Mouse (Mus musculus) macrophage (primary cell): ENCODE measurements around the gene Sytl2. TPM values are rescaled to one million over a fixed set of nuclear protein-coding genes. Genes with fewer than 3 reads are reported as not detected.

Source experiments
- H3K27ac ChIP-seq: fragments of 350-480 bp; formaldehyde crosslinking; 2 replicates; pipeline ENCODE4 v1.9.0; 2021
- H3K36me3 ChIP-seq: fragments of 350-480 bp; formaldehyde crosslinking; 2 replicates; pipeline ENCODE4 v1.9.0; 2021; ENCODE audit errors: inconsistent target
- H3K4me3 ChIP-seq: fragments of 350-480 bp; formaldehyde crosslinking; 2 replicates; pipeline ENCODE4 v1.9.0; 2021; ENCODE audit errors: inconsistent target
- H3K79me2 ChIP-seq: fragments of 350-480 bp; formaldehyde crosslinking; 2 replicates; pipeline ENCODE4 v1.9.0; 2021; ENCODE audit errors: inconsistent target
- WGBS: methylation state at CpG from one replicate; pipeline ENCODE4 v1.1.7; 2026; ENCODE audit warnings: inconsistent platforms; ENCODE audit not compliant: missing documents; 5-methylcytosine and 5-hydroxymethylcytosine counted together
- polyA plus RNA-seq: library from polyadenylated mRNA; stranded (reverse); fragments of 250-400 nt; gene quantifications from 3 replicates; pipeline ENCODE4 v1.2.4, GENCODE M21; 2018; ENCODE audit warnings: inconsistent platforms

Gene Sytl2
- polyA plus RNA-seq, 1 experiment from 2014 or later: 0.11 TPM

DNA sequence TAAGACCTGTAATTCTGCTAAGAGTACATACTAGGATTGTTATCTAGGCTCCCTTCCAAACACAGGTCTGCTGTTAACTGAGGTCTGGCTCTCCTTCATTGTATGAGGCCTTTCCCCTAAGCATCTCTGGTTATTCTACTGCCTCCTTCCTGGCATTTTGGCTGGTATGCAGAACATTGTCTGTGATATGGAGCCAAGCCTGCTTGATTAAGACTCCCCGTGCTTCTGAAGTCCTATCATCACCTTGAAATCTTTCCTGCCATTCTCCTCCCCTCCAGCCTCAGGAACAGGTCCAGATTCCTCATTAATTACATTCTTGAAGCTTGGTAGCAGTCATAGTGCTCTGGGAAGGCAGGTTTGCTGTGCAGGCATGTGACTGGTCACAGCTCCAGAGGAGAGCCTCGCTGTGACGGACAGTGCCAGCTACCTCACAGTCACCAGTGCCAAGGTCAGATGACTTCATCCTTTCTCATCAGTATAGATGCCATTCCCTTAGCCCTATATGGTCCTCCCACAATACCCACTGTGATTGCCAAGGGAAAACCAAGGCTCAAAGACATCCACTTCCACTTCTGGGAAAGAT, 30.5 kb downstream of the Sytl2 start:
- H3K36me3 ChIP-seq: no peaks in the 10 kb centered on the region
- no peak overlapping the region for H3K27ac ChIP-seq
- 92% methylated on average over 3 of the region's 3 CpGs for WGBS
- H3K79me2 ChIP-seq: no peaks in the 10 kb centered on the region
- no peak overlapping the region for H3K4me3 ChIP-seq

DNA sequence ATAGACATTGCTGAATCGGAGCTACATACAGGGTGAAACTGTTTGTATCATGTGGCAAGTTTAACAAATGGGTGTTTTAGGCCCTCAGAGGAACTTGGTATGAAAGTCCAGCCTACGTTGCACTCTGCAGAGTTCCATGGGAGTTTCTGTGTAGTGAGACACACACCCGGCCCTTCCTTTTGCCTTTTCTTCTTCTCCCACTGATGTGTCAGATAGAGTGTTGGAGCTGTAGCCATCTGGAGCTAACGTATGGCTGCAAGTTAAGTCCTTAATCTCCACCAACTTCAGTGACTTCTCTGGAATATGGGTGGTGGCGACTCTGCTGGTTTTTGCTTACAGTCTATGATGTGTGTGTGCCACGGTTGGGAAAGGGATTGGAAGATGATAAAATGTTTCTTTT, 32.3 kb downstream of the Sytl2 start:
- no peak overlapping the region for H3K4me3 ChIP-seq
- no peaks in the 10 kb centered on the region for H3K79me2 ChIP-seq
- H3K36me3 ChIP-seq: no peaks in the 10 kb centered on the region
- no peak overlapping the region for H3K27ac ChIP-seq
- 90% methylated on average over 6 of the region's 6 CpGs for WGBS

DNA sequence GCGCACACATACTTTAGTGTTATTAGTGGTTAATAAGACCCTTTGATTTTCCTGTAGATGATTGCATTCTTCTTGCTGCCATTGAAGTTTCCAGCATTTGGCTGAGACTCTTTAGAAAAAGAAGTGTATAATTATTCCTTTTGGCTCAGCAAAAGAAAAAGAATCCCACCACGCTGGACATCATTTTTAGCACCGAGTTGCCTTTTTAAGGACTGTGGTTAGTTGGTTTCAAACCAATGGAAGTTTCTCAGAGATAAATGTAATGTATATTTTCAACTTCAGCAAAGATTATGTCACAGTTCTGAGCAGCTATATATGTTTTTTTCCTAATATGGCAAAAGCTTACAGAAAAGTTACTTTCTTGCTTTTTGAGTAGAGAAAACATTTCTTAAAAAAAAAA, 32.8 kb downstream of the Sytl2 start:
- WGBS: 98% methylated on average over 3 of the region's 3 CpGs
- H3K27ac ChIP-seq: no peak overlapping the region
- no peaks in the 10 kb centered on the region for H3K36me3 ChIP-seq
- no peaks in the 10 kb centered on the region for H3K79me2 ChIP-seq
- no peak overlapping the region for H3K4me3 ChIP-seq

DNA sequence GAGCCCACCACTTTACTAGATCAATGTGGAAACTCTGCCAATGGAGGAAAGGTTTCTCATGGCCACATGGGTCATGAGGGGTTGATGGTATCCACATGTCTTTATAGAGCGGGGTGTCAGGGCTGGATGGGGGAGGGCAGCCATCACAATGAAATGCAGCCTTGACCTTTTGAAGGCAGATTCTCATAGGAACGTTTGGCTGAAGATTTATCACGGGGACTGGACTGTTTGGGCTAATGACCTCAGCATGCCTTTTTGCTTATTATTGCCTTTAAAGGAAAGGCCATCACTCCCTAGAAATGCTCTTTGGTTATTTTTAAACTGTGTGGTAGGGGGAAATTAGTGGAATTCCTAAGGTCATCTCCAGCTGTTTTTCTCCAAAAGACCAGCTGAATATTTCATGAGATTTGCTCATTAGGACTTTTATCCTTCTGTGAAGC, 33.7 kb downstream of the Sytl2 start:
- H3K36me3 ChIP-seq: no peaks in the 10 kb centered on the region
- no peak overlapping the region for H3K27ac ChIP-seq
- WGBS: 79% methylated on average over 3 of the region's 3 CpGs
- no peak overlapping the region for H3K4me3 ChIP-seq
- H3K79me2 ChIP-seq: no peaks in the 10 kb centered on the region

DNA sequence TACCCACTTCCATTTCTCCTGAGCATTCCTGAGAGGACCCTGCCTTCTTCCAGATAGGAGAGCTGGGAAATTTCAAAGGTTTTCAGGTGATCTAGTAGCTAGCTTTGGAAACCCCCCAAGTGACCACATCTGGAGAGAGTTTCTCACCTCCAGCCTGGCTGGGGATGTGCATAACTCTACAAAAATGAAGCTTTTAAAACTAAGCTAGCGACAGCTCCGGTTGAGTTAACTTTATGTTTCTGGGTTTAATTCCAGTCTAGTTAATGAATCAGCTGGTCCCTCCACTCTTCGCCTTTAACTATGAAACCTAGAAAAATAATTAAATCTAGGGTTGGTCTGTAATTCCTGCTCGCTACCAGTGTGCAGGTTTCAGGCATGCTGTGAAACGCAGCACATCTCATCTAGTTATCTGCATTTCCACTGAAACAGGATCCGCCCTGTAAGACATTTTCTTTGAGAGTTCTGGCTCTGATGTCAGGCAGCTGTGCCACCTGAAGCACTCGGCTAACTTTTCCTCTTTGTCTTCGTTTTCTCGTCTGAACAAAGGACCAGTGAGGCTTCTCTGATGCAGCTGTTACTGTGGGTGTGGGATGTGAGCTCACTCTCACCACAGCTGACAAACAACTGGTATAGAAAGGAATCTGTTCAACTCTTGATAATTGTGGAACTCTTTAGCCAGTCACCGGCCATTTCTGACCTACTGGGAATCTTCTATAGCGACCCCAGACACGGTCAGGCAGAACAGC, 39.3 kb downstream of the Sytl2 start:
- Histone ChIP-seq H3K4me3 (no peak overlapping the region), H3K27ac (no peak overlapping the region), H3K36me3 (no peaks in the 10 kb centered on the region), H3K79me2 (no peaks in the 10 kb centered on the region)
- WGBS: 95% methylated on average over 12 of the region's 12 CpGs

DNA sequence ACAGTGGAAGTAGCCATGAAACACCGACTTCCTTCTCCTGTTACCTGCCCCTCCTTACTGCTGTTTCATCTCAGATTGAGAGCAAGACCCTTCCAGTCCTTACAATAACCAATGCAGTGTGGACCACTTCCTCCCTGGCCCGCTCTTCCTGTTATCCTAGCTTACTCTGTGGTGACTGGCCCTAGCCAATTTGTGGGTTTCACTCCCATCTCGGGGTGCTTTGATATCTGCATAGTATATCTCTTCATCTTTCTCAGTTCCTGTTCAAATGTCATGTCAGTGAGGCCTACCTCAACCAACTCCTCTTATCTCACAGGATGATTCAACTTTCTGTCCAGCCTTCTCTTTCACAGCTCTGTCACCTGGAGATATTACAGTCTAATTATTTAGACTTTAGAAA, 42.9 kb downstream of the Sytl2 start:
- Histone ChIP-seq H3K4me3 (no peak overlapping the region), H3K36me3 (no peaks in the 10 kb centered on the region), H3K79me2 (no peaks in the 10 kb centered on the region), H3K27ac (no peak overlapping the region)
- WGBS: 11% methylated on average over 3 of the region's 3 CpGs

DNA sequence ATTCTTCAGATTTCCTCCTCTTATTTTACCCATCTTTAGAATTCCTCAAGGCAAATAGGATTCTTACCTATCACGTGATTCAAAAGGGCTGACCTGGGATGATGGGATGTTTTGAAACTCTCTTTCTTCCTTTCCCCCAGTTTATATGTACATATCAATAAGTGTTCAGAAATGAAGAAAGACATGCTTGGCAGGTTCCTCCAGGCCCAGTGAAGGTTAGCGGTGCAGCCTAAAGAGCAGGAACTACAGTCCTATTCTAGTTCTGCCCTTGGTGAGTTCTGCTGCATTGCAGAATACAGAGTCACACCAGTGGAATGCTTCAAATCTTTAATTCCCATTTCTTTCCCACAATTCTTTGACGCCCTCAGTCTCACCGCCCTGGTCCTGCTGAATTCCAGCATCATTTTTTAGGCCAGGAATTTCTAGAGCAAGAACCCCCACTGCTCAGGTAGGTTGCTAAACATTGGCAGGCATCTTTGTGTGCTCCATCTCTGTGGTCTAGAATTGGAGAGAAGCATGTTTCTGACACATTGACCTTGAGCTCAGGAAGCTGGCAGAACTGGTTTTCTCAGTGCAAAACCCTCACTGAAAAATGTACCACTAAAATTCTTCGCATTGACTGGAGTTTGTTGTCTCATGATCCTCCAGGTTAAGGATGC, 45.9 kb downstream of the Sytl2 start:
- Histone ChIP-seq H3K27ac (no peak overlapping the region), H3K4me3 (no peak overlapping the region), H3K79me2 (no peaks in the 10 kb centered on the region), H3K36me3 (no peaks in the 10 kb centered on the region)
- WGBS: 98% methylated on average over 5 of the region's 5 CpGs

DNA sequence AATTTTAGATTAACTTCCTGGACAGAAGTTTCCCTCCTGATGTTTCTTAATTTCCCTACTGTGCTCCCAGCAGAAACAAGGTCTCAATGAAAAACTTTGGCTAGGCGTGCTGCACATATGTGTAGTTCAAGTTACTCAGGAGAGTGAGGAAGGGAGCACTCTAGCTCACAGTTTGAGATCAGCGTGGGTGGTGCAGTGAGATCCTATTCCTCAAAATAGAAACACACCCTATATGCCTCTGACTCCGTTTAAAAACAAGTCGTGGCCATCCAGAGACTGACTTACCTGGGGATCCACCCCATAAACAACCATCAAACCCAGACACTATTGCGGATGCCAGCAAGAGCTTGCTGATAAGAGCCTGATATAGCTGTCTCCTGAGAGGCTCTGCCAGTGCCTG, 47.0 kb downstream of the Sytl2 start:
- whole genome bisulfite sequencing: 56% methylated on average over 5 of the region's 5 CpGs
- Histone ChIP-seq H3K79me2 (no peaks in the 10 kb centered on the region), H3K4me3 (no peak overlapping the region), H3K27ac (no peak overlapping the region), H3K36me3 (no peaks in the 10 kb centered on the region)

DNA sequence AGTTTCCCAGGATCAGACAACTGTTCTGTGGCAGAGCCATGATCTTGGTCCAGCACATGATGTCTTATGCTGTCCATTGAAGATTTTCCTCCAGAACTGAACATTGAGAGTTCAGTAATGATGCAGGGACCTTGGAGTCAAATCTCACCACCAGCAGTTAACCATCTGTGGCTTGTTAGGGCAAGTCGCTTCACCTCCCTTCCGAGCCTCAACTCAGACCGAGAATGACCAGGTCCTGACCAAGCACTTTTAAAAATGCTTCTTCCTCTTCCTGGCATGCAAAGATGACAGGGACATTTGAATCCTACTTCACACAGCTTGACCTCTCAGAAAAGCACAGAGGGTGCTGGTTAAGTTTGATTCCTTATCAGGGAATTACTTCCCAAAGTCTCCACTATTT, 50.1 kb downstream of the Sytl2 start:
- H3K36me3 ChIP-seq: no peaks in the 10 kb centered on the region
- H3K79me2 ChIP-seq: no peaks in the 10 kb centered on the region
- no peak overlapping the region for H3K27ac ChIP-seq
- 51% methylated on average over 3 of the region's 3 CpGs for WGBS
- no peak overlapping the region for H3K4me3 ChIP-seq

DNA sequence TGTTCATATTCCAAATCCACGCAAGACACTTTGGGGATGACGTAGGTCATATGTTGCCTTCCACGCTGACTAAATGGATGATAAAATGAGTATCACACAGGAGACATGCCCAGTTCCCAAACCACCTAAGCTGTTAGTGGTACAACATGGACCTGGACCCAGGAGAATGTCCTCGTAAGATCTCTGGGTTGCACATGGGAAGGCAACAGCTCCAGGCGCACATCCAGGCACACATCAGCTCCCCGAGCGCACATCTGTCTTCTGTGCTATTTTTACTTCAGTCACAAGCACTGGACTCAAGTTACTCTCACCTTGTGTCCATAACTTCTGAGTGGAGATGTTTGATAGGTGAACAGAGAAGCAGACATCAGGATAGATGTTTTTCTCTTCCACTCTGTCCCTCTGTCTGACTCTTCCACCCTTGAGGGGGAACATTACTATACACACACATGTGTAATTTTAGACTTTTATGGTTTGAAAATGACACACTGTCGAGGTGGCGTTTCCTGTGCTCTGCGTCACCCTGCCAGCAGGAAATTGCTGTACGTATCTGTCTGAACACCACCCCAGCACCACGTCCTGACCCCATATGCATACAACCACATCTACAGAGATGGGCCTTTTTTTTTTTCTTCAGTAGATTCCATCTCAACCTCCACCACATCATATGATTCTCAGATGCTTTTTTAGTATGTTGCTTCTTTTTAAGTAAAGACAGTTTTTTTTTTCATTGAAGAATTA, 51.6 kb downstream of the Sytl2 start:
- no peaks in the 10 kb centered on the region for H3K36me3 ChIP-seq
- H3K27ac ChIP-seq: no peak overlapping the region
- H3K4me3 ChIP-seq: no peak overlapping the region
- 58% methylated on average over 12 of the region's 12 CpGs for WGBS
- no peaks in the 10 kb centered on the region for H3K79me2 ChIP-seq

DNA sequence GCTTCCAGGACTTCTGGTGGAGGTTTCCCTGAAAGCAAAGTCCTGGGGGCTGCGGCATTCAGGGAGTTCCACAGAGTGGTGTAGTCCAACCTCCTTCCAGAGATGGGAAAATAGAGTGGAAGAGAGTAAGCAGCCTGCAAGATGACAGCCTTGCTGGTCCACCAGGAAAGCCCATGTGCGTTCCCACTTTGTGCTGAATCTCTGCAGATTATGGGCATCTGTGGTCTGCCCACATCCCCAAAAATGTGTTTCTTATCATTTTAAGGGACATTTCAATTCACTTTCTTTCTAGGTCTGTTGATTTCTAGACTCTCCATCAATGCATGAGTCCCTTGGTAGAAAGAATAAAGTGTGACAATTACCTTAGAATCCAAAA, 52.2 kb downstream of the Sytl2 start:
- H3K27ac ChIP-seq: no peak overlapping the region
- no peaks in the 10 kb centered on the region for H3K79me2 ChIP-seq
- no peaks in the 10 kb centered on the region for H3K36me3 ChIP-seq
- H3K4me3 ChIP-seq: no peak overlapping the region
- 96% methylated on average over 2 of the region's 2 CpGs for WGBS

DNA sequence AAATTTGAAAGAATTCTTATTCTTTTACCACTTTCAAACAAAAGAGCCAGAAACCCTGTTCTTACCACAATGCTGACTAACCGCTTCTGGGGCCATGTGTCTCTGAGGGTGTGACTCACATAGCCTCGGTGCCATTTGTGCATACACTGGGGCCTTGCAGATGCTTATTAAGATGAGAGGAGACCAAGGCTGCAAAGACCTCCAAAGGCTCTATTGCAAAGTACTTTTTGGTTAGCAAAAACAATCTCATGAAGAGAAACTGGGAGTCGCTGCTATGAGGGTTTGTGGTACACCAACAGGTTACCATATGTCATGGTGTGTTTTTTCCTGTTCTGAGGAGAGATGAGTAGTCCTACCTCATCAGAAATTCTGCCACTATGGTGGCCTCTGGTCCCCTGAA, 53.4 kb downstream of the Sytl2 start:
- H3K27ac ChIP-seq: no peak overlapping the region
- no peaks in the 10 kb centered on the region for H3K36me3 ChIP-seq
- H3K4me3 ChIP-seq: no peak overlapping the region
- WGBS: 53% methylated on average over 3 of the region's 3 CpGs
- no peaks in the 10 kb centered on the region for H3K79me2 ChIP-seq

DNA sequence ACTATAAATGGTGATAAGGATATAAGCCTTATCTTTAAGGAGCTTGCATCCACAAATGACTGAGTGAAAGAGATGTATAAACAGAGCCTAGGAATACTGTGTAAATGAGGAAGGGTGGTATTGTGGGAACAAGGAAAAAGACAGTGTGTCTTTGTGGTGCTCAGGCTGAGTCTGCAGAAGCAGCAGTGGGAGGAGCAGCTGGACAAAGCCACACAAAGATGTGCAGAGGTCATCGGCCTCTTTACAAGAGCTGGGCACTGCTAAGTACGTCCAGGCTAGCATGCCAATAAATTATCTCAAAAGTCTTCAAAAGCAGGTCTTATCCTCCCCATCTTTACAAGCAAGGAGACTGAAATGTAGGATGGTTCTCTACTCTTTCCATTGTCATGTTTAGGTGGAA, 53.9 kb downstream of the Sytl2 start:
- no peaks in the 10 kb centered on the region for H3K79me2 ChIP-seq
- no peak overlapping the region for H3K4me3 ChIP-seq
- no peaks in the 10 kb centered on the region for H3K36me3 ChIP-seq
- 100% methylated on average over 2 of the region's 2 CpGs for WGBS
- H3K27ac ChIP-seq: no peak overlapping the region

DNA sequence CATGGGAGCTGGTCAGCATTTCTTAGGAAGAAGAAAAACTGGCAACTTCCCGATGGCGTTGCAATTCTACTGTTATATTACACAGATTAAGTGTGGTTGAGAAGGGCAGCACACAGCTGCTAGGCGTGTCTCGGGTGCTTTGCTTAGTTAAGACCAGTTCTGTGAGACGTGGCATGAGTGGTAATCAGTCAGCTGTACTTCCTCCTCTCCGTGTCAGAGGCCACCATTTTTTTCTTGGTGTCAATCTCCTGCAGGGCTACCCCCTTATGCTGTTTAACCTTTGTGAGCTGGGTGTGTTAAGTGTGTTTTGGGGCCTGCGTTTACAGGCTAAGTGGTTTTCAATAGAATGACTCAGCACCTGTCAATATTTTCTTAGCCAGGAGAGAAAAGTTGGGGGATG, 60.7 kb downstream of the Sytl2 start:
- 25% methylated on average over 7 of the region's 7 CpGs for WGBS
- Histone ChIP-seq H3K4me3 (no peak overlapping the region), H3K79me2 (no peaks in the 10 kb centered on the region), H3K27ac (no peak overlapping the region), H3K36me3 (no peaks in the 10 kb centered on the region)
